Mouse (Mus musculus) hindbrain, embryonic 15.5 days (tissue): ENCODE measurements around the gene Abcg5. TPM values are rescaled to one million over a fixed set of nuclear protein-coding genes. Genes with fewer than 3 reads are reported as not detected.

Experiments
- ATAC-seq: fragments of 200-750 bp; cut with Nextera tagmentation; 2 replicates; pipeline ENCODE4 v1.8.0; 2017; ENCODE audit warnings: low read depth, moderate number of reproducible peaks, moderate TSS enrichment; ENCODE audit not compliant: low FRiP score
- H3K27ac ChIP-seq: fragments of 300-500 bp; sonication (generic); replicated peaks from 2 replicates; pipeline ENCODE4 v1.5.1; 2015; ENCODE audit warnings: mild to moderate bottlenecking, inconsistent platforms
- H3K27me3 ChIP-seq: fragments of 300-500 bp; sonication (generic); 2 replicates; pipeline ENCODE4 v1.6.1; 2015; ENCODE audit warnings: control low read depth, inconsistent platforms
- H3K36me3 ChIP-seq: fragments of 300-500 bp; sonication (generic); 2 replicates; pipeline ENCODE4 v1.6.1; 2015; ENCODE audit warnings: control low read depth, inconsistent platforms
- H3K4me1 ChIP-seq: fragments of 300-500 bp; sonication (generic); replicated peaks from 2 replicates; pipeline ENCODE4 v1.6.1; 2015; ENCODE audit warnings: control low read depth, inconsistent platforms
- H3K4me2 ChIP-seq: fragments of 300-500 bp; sonication (generic); 2 replicates; pipeline ENCODE4 v1.6.1; 2015; ENCODE audit warnings: moderate library complexity, mild to moderate bottlenecking, inconsistent platforms
- H3K4me3 ChIP-seq: fragments of 300-500 bp; sonication (generic); 2 replicates; pipeline ENCODE4 v1.5.1; 2015; ENCODE audit warnings: mild to moderate bottlenecking, inconsistent platforms
- H3K9ac ChIP-seq: fragments of 300-500 bp; sonication (generic); 2 replicates; pipeline ENCODE4 v1.6.1; 2015; ENCODE audit warnings: inconsistent platforms
- H3K9me3 ChIP-seq: fragments of 300-500 bp; sonication (generic); 2 replicates; pipeline ENCODE4 v1.6.1; 2016; ENCODE audit warnings: control low read depth, inconsistent platforms
- WGBS: fragments of 180-500 bp; shearing (Covaris S2); methylation state at CpG from one replicate; pipeline ENCODE4 v1.1.7; 2015; 5-methylcytosine and 5-hydroxymethylcytosine counted together
- polyA plus RNA-seq: library from polyadenylated mRNA; unstranded; fragments of >200 nt; fragmentation: Nextera tagmentation; extraction: Ambion mirVana; gene quantifications from 2 replicates; pipeline ENCODE4 v1.2.1, GENCODE M21; 2015

Gene Abcg5
- polyA plus RNA-seq, 1 experiment from 2014 or later: 3.0 TPM

DNA sequence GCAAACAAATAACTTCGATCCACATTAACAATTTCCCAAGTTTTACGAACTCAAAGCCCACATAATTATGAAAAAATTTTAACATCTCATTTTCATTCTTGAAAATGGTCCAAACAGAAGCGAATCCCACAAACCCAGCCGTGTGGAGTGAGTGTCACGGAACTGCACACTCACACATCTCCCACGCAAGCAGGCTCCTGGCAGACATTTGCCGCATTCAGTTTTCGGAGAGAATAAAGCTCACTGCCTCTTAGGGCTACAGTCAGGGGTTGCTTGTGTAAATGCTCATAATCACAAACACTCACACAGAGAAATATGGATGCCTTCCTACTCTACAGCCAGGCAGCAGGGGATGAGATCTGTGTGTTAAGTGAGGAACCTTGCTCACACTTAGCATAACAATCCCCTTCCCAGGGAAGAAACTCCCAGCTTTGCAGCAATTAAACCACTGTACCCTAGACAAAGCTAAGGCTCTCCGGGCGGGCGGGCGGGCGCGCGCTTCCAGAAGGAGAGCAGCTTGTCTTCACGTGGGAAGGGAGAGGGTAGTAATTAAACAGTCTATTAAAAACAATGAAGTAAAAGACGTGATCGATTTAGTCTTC is 30.9 kb upstream of the Abcg5 start:
- no peak overlapping the region for H3K4me2 ChIP-seq
- no peak overlapping the region for H3K9ac ChIP-seq
- 51% methylated on average over 18 of the region's 18 CpGs for WGBS
- no peak overlapping the region for H3K27ac ChIP-seq
- H3K9me3 ChIP-seq: no peaks in the 10 kb centered on the region
- peaks cover 11% of the 10 kb centered on the region for H3K36me3 ChIP-seq
- H3K4me1 ChIP-seq: peaks cover 23% of the 10 kb centered on the region
- no peak for ATAC-seq
- H3K27me3 ChIP-seq: peaks cover 12% of the 10 kb centered on the region; the same call in 1 of the 2 replicates
- no peak overlapping the region for H3K4me3 ChIP-seq

DNA sequence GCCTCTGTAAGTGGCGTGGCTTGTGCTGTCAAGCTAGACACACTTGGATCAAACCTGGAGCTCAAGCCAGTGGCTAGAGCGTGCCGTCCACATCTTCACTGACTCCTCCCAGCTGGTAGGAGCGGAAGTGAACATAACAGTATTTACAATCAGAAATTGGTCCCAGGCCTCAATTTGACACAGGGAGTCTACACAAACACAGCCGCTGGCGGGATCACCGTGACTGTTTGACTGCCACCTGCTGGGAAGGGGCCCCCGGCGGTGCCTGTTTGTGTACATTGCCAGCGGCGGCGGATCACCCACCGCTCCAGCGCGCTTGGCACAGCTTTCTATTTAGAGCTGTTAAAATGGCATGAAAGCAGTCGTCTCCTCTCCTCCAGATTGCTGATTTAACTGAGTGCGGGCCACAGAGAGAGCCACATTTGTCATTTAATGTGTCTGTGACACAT is 26.6 kb upstream of the Abcg5 start:
- Histone ChIP-seq H3K9ac (no peak overlapping the region), H3K9me3 (no peaks in the 10 kb centered on the region)

DNA sequence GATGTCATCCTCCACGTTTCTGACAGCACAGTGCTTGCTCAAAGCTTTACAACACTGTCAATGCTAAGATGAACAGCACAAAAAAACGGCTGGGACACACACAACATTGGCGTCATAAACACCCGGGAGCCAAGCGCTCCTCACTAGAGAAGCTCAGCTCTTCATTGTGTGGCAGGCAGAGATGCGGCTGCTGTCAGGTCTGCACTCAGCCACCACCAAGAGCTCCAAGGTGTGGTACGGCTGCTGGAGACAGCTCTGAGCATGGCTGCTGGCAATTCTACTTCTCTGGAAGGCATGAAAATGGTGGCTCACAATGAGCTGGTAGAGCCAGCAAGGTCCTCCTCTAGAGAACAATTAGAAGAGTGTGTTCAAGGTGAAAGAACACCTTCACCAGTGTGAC is 26.0 kb upstream of the Abcg5 start:
- H3K4me2 ChIP-seq: no peak overlapping the region
- ATAC-seq: peak; percentile 31; the same call in 1 of the 2 replicates
- 80% methylated on average over 7 of the region's 7 CpGs for WGBS
- no peak overlapping the region for H3K9ac ChIP-seq
- H3K4me1 ChIP-seq: peaks cover 15% of the 10 kb centered on the region
- H3K4me3 ChIP-seq: no peak overlapping the region
- peaks cover 15% of the 10 kb centered on the region for H3K36me3 ChIP-seq
- H3K27me3 ChIP-seq: peaks cover 15% of the 10 kb centered on the region; the same call in 1 of the 2 replicates
- H3K9me3 ChIP-seq: no peaks in the 10 kb centered on the region
- H3K27ac ChIP-seq: peak overlapping the region; percentile 36; the same call in 1 of the 2 replicates

More for the DNA sequence above, 26.6 kb upstream of the Abcg5 start:
- ATAC-seq: peak; percentile 78
- Histone ChIP-seq H3K4me2 (peak overlapping the region; percentile 33), H3K4me3 (no peak overlapping the region), H3K27me3 (peaks cover 15% of the 10 kb centered on the region; the same call in 1 of the 2 replicates), H3K27ac (peak overlapping the region; percentile 36), H3K4me1 (peaks cover 18% of the 10 kb centered on the region), H3K36me3 (peaks cover 15% of the 10 kb centered on the region)
- 15% methylated on average over 17 of the region's 17 CpGs for WGBS

- H3K9me3 ChIP-seq: no peaks in the 10 kb centered on the region
- H3K4me1 ChIP-seq: peaks cover 21% of the 10 kb centered on the region
- no peak overlapping the region for H3K9ac ChIP-seq
- WGBS: 74% methylated on average over 4 of the region's 4 CpGs
- 0 out of 2 replicates have a peak, but pooled peaks cover 8% of the 10 kb centered on the region for H3K27me3 ChIP-seq
- no peak overlapping the region for H3K27ac ChIP-seq
- peaks cover 12% of the 10 kb centered on the region for H3K36me3 ChIP-seq
- ATAC-seq: no peak
- H3K4me3 ChIP-seq: no peak overlapping the region
- H3K4me2 ChIP-seq: no peak overlapping the region
Observed at GRCm38 (mm10) chr17:84707407-84707806, 24.6 kb upstream of the Abcg5 start.

GRCm38 (mm10) chr17:84698727-84699126 is 15.9 kb upstream of the Abcg5 start:
- no peak for ATAC-seq
- 0 out of 2 replicates have a peak, but pooled peaks cover 5% of the 10 kb centered on the region for H3K27me3 ChIP-seq
- no peak overlapping the region for H3K27ac ChIP-seq
- no peak overlapping the region for H3K4me3 ChIP-seq
- H3K9me3 ChIP-seq: no peaks in the 10 kb centered on the region
- WGBS: 19% methylated on average over 5 of the region's 5 CpGs
- H3K4me2 ChIP-seq: no peak overlapping the region
- H3K36me3 ChIP-seq: no peaks in the 10 kb centered on the region
- peaks cover 9% of the 10 kb centered on the region for H3K4me1 ChIP-seq
- no peak overlapping the region for H3K9ac ChIP-seq

DNA sequence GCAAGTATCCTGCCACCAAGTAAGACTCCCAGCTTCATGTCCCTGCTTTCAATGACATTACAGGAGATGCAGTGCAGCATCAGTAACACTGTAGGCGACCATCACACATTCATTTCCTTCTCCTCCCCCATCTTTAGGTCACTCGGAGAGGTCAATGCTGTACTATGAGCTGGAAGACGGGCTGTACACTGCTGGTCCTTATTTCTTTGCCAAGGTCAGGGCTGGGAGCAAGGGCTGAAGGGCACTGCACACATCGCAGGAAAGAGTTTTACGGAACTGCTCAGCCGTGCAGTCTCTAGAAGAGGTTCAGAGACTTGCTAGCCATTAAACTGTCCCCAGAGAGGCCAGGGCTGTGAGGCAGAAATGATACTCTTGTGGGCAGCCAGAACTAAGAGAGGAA is 13.7 kb upstream of the Abcg5 start:
- H3K4me3 ChIP-seq: no peak overlapping the region
- no peaks in the 10 kb centered on the region for H3K36me3 ChIP-seq
- no peaks in the 10 kb centered on the region for H3K9me3 ChIP-seq
- no peaks in the 10 kb centered on the region for H3K4me1 ChIP-seq
- ATAC-seq: no peak
- H3K9ac ChIP-seq: no peak overlapping the region
- 0 out of 2 replicates have a peak, but pooled peaks cover 5% of the 10 kb centered on the region for H3K27me3 ChIP-seq
- no peak overlapping the region for H3K4me2 ChIP-seq
- 66% methylated on average over 6 of the region's 6 CpGs for WGBS
- H3K27ac ChIP-seq: no peak overlapping the region

GRCm38 (mm10) chr17:84693741-84694140 is 10.9 kb upstream of the Abcg5 start:
- Histone ChIP-seq H3K9ac (no peak overlapping the region), H3K27ac (no peak overlapping the region), H3K4me2 (no peak overlapping the region), H3K4me3 (no peak overlapping the region), H3K4me1 (no peaks in the 10 kb centered on the region), H3K27me3 (0 out of 2 replicates have a peak, but pooled peaks cover 5% of the 10 kb centered on the region), H3K36me3 (no peaks in the 10 kb centered on the region), H3K9me3 (no peaks in the 10 kb centered on the region)
- WGBS: 79% methylated on average over 2 of the region's 2 CpGs
- no peak for ATAC-seq

DNA sequence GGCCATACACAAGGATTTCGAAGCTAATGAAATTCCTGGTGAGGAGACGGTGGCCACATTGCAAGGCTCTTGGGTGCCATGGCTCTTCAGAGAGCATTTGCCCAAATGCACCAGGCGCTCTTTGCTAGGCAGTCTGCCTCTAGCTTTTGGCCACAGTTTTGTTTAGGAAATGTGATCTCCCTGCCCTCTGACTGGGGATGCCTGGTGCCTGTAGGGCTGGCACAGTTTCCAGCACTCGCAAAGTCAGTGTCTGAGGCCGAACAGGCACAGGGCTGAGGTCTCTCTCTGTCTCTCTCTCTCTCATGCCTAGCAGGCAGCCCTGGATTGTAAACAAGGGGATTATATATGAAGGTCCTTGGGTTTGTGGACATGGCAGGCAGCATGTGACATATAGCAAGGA is 7.3 kb upstream of the Abcg5 start:
- H3K27ac ChIP-seq: no peak overlapping the region
- no peaks in the 10 kb centered on the region for H3K36me3 ChIP-seq
- no peak overlapping the region for H3K4me2 ChIP-seq
- H3K4me3 ChIP-seq: no peak overlapping the region
- 84% methylated on average over 5 of the region's 5 CpGs for WGBS
- no peak overlapping the region for H3K9ac ChIP-seq
- H3K4me1 ChIP-seq: no peaks in the 10 kb centered on the region
- no peaks in the 10 kb centered on the region for H3K27me3 ChIP-seq
- no peaks in the 10 kb centered on the region for H3K9me3 ChIP-seq
- ATAC-seq: no peak

DNA sequence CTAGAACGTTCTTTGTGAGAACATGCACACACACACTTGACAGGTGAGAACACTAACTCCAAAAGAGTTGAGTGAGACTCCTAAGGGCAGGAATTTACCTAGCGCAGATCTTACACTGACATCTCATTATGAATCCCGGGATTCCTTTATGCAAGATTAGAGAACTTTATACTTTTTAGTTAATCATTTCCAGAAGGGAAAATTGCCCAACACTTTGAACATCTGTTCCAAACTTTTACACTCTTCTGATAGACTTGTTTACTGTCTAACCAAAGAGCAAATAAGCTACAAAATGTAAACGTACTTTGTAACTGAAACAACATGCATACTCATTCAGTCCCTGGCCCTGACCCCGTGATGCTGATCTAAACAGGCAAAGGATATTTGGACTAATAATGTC is 6.5 kb upstream of the Abcg5 start:
- Histone ChIP-seq H3K4me1 (no peaks in the 10 kb centered on the region), H3K36me3 (no peaks in the 10 kb centered on the region), H3K9ac (no peak overlapping the region), H3K4me3 (no peak overlapping the region), H3K9me3 (no peaks in the 10 kb centered on the region), H3K4me2 (no peak overlapping the region), H3K27ac (no peak overlapping the region), H3K27me3 (no peaks in the 10 kb centered on the region)
- no peak for ATAC-seq
- 95% methylated on average over 5 of the region's 5 CpGs for WGBS

GRCm38 (mm10) chr17:84688834-84689233 is 6.0 kb upstream of the Abcg5 start:
- Histone ChIP-seq H3K27ac (no peak overlapping the region), H3K4me1 (no peaks in the 10 kb centered on the region), H3K9ac (no peak overlapping the region), H3K4me2 (no peak overlapping the region), H3K27me3 (no peaks in the 10 kb centered on the region), H3K9me3 (no peaks in the 10 kb centered on the region), H3K36me3 (no peaks in the 10 kb centered on the region), H3K4me3 (no peak overlapping the region)
- 91% methylated on average over 11 of the region's 11 CpGs for WGBS
- no peak for ATAC-seq

GRCm38 (mm10) chr17:84687994-84688393 is 5.2 kb upstream of the Abcg5 start:
- no peaks in the 10 kb centered on the region for H3K36me3 ChIP-seq
- no peak overlapping the region for H3K9ac ChIP-seq
- H3K27me3 ChIP-seq: no peaks in the 10 kb centered on the region
- no peak overlapping the region for H3K27ac ChIP-seq
- H3K4me1 ChIP-seq: no peaks in the 10 kb centered on the region
- no peak overlapping the region for H3K4me2 ChIP-seq
- no peak overlapping the region for H3K4me3 ChIP-seq
- H3K9me3 ChIP-seq: no peaks in the 10 kb centered on the region
- WGBS: 63% methylated on average over 5 of the region's 5 CpGs
- ATAC-seq: no peak

GRCm38 (mm10) chr17:84685286-84685685 is 2.5 kb upstream of the Abcg5 start:
- Histone ChIP-seq H3K9ac (no peak overlapping the region), H3K36me3 (no peaks in the 10 kb centered on the region), H3K4me3 (no peak overlapping the region), H3K4me2 (no peak overlapping the region), H3K4me1 (no peaks in the 10 kb centered on the region), H3K9me3 (no peaks in the 10 kb centered on the region), H3K27me3 (no peaks in the 10 kb centered on the region), H3K27ac (no peak overlapping the region)
- no peak for ATAC-seq
- 79% methylated on average over 4 of the region's 4 CpGs for WGBS

GRCm38 (mm10) chr17:84684284-84684683 is 1.5 kb upstream of the Abcg5 start:
- no peaks in the 10 kb centered on the region for H3K4me1 ChIP-seq
- no peak overlapping the region for H3K27ac ChIP-seq
- 45% methylated on average over 6 of the region's 6 CpGs for WGBS
- no peak overlapping the region for H3K4me2 ChIP-seq
- H3K9ac ChIP-seq: no peak overlapping the region
- H3K36me3 ChIP-seq: no peaks in the 10 kb centered on the region
- no peaks in the 10 kb centered on the region for H3K27me3 ChIP-seq
- no peak overlapping the region for H3K4me3 ChIP-seq
- no peak for ATAC-seq
- no peaks in the 10 kb centered on the region for H3K9me3 ChIP-seq
